Mouse (Mus musculus) olfactory bulb, adult 2 months (tissue): ENCODE measurements around the gene Tomm40.

Source experiments
- CTCF ChIP-seq: fragments of 200-500 bp; IDR thresholded peaks from 2 replicates; pipeline ENCODE4 v1.5.1; 2012; ENCODE audit warnings: low read depth, mild to moderate bottlenecking, low read length, moderate library complexity; ENCODE audit not compliant: insufficient read depth
- POLR2A ChIP-seq: fragments of 200-500 bp; IDR thresholded peaks from 2 replicates; pipeline ENCODE4 v1.6.1; 2012; ENCODE audit warnings: mild to moderate bottlenecking, low read depth, low read length, moderate library complexity; ENCODE audit not compliant: insufficient read depth

DNA sequence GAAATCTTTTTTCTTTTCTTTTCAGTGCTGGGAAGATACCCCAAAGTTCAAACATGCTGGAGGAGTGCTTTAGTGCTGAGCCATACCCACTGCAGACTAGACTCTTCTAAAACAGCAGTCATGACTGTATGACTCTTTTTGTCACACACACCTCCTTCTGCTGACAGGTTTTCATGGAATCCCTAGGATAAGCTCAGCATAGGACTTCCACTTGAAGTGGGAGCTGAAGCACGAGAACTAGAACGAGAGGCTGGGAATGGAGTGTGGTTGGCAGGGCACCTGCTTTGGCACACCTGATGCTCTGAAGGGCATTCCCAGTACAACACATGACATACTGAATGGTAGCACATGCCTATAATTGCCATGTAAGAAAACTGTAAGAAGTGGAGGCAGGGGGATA, 62.6 kb downstream of the Tomm40 start:
- TF ChIP-seq CTCF = no peak
- TF ChIP-seq POLR2A = no peak
